Mouse (Mus musculus) cortical plate, adult 2 months (tissue): ENCODE measurements around the gene Siah3. TPM values are rescaled to one million over a fixed set of nuclear protein-coding genes. Genes with fewer than 3 reads are reported as not detected.

Source experiments
- H3K27ac ChIP-seq: fragments of 200-500 bp; 2 replicates; pipeline ENCODE4 v1.5.1; 2012; ENCODE audit warnings: low read length, control low read depth, inconsistent platforms; ENCODE audit not compliant: insufficient read depth
- H3K4me1 ChIP-seq: fragments of 200-500 bp; 2 replicates; pipeline ENCODE4 v1.6.1; 2011; ENCODE audit warnings: low read length; ENCODE audit not compliant: control insufficient read depth, insufficient read depth
- H3K4me3 ChIP-seq: fragments of 200-500 bp; 2 replicates; pipeline ENCODE4 v1.5.1; 2011; ENCODE audit warnings: mild to moderate bottlenecking, low read length, control low read depth; ENCODE audit not compliant: insufficient read depth
- CTCF ChIP-seq: fragments of 200-500 bp; IDR thresholded peaks from 2 replicates; pipeline ENCODE4 v1.5.1; 2011; ENCODE audit warnings: mild to moderate bottlenecking, control low read depth, low read length; ENCODE audit not compliant: insufficient read depth; ENCODE audit errors: extremely low read depth
- POLR2A ChIP-seq: fragments of 200-500 bp; IDR thresholded peaks from 2 replicates; pipeline ENCODE4 v1.6.1; 2011; ENCODE audit warnings: mild to moderate bottlenecking, low read length, control low read depth; ENCODE audit not compliant: insufficient read depth; ENCODE audit errors: extremely low read depth
- polyA plus RNA-seq: library from polyadenylated mRNA; depleted of rRNA; stranded (reverse); fragments of >200 nt; gene quantifications from 2 replicates; pipeline ENCODE4 v1.2.3, GENCODE M21; 2012

The Siah3 gene
- polyA plus RNA-seq, 1 experiment: 4.1 TPM

- Histone ChIP-seq H3K4me1 (peaks cover 1% of the 10 kb centered on the region; the same call in 1 of the 2 replicates), H3K4me3 (no peak overlapping the region), H3K27ac (no peak overlapping the region)
- no peak for TF ChIP-seq CTCF
- no peak for TF ChIP-seq POLR2A
These were observed 32.1 kb downstream of the Siah3 start for GRCm38 (mm10) chr14:75487932-75488331.

DNA sequence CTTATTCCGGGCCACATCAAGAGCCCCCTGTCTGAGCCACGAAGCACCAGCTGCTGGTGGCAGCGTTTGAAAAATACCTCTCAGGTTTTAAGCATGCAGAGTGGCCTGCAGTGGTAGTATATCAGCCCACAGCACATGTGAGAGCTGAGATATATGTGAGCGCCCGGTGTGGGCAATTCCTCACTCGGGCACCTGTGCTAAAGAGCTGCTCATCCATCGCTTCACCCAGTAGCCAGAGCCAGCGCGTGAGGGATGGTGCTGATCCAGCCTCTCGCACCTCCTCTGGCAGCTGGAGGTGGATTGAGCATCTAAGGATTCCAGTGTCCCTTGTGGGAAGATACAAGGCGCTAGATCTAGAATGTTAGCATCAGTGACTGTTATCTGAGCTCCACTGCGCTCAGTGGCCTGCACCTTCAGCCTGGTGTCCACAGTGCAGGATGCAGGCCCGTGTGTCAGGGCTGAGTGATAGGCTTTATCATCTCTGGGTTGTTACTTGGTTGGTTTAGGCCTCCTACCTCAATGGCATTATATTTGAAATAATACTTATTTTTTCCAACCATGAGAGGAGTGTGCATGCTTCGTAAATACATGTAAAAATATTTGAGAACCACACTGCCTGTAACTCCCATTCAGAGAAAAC lies 37.9 kb downstream of the Siah3 start:
- peaks cover 1% of the 10 kb centered on the region; the same call in 1 of the 2 replicates for H3K4me1 ChIP-seq
- no peak overlapping the region for H3K27ac ChIP-seq
- no peak for TF ChIP-seq CTCF
- TF ChIP-seq POLR2A: no peak
- H3K4me3 ChIP-seq: no peak overlapping the region

DNA sequence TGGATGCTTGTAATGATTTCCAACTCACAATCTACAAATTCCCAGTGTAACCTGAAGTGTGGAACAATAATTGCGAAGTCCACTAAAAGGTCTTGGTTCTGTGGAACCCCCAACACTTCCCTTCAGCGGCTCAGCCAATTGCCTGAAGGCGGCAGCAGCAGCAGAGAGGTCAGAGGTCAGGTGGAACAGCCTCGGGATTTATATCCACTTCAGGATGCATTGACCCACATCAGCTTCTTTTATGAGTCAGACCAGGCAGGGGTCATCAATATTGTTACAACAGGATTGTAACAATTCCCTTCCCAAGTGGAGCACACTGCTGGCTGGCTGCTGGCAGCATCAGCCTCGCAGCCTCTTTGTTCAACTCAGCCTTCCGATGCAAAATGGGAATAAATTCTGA lies 39.1 kb downstream of the Siah3 start:
- peaks cover 1% of the 10 kb centered on the region; the same call in 1 of the 2 replicates for H3K4me1 ChIP-seq
- H3K4me3 ChIP-seq: no peak overlapping the region
- no peak overlapping the region for H3K27ac ChIP-seq
- TF ChIP-seq CTCF (no peak), POLR2A (no peak)

- no peak for TF ChIP-seq POLR2A
- Histone ChIP-seq H3K4me3 (no peak overlapping the region), H3K4me1 (no peaks in the 10 kb centered on the region; the same call in 1 of the 2 replicates), H3K27ac (no peak overlapping the region)
These were observed 45.8 kb downstream of the Siah3 start for GRCm38 (mm10) chr14:75501501-75501990.

- TF ChIP-seq CTCF (no peak), POLR2A (no peak)
- no peak overlapping the region for H3K27ac ChIP-seq
- H3K4me1 ChIP-seq: no peaks in the 10 kb centered on the region; the same call in 1 of the 2 replicates
- no peak overlapping the region for H3K4me3 ChIP-seq
These were observed 46.7 kb downstream of the Siah3 start for GRCm38 (mm10) chr14:75502446-75502845.

- no peak overlapping the region for H3K4me3 ChIP-seq
- no peak overlapping the region for H3K27ac ChIP-seq
- no peaks in the 10 kb centered on the region; the same call in 1 of the 2 replicates for H3K4me1 ChIP-seq
- no peak for TF ChIP-seq POLR2A
- TF ChIP-seq CTCF: no peak
These were observed 48.5 kb downstream of the Siah3 start for GRCm38 (mm10) chr14:75504255-75504654.

DNA sequence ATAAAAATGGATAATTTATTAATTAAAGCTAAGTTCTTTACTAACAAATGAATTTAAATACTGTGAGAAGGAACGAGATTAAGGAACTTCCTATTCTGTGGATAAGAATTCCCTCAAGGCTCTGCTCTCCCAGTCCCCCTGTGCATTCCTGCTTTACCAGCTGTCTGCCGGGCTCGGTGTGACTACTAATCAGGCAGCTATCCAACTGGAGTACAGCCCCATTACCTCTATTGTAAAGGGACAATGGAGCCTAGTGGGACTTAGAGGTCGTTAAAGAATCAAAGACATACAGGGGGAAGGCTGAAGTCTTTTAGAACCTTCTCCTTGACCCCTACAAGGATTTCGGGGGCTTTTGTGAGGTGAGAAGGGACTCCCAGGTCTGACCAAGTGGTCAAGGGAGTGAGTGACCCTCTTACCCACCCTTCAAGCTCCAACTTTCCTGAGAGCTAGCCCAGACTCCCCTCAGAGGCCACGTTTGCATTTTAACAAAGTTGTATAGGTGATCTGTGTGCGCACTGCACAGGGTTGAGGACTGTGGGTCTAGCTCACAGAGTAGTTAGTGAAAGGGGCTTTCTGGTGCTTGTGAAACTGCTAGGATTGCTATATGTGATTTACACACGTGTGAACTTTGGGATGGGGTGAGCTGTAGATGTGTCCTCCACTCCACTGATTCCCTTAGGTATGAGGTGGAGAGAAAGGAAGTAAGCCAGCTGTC lies 49.5 kb downstream of the Siah3 start:
- Histone ChIP-seq H3K27ac (no peak overlapping the region), H3K4me3 (no peak overlapping the region), H3K4me1 (no peaks in the 10 kb centered on the region; the same call in 1 of the 2 replicates)
- no peak for TF ChIP-seq POLR2A
- no peak for TF ChIP-seq CTCF

DNA sequence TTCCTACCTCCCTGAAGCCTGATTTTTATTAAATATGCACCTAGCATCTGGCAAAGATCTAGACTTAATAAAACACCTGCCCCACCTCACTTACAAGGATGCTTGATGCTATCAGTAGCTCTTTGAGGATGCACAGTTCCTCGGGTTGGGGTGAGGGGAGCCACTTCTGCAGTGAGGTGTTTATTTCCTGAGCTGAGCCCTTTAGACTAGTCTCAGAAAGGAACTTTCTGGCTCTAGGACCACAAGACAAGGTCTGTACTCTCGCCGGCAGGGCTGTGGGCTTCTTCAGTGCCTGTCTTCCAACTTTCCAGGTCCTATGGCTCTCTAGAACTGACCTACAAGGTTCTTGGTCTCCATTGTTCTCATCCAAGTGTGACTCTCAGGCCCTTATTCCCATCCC lies 50.5 kb downstream of the Siah3 start:
- no peak for TF ChIP-seq POLR2A
- no peak for TF ChIP-seq CTCF
- Histone ChIP-seq H3K4me3 (no peak overlapping the region), H3K27ac (no peak overlapping the region), H3K4me1 (no peaks in the 10 kb centered on the region; the same call in 1 of the 2 replicates)

GRCm38 (mm10) chr14:75510125-75510524 lies 54.3 kb downstream of the Siah3 start:
- H3K27ac ChIP-seq: no peak overlapping the region
- TF ChIP-seq CTCF: no peak
- TF ChIP-seq POLR2A: no peak
- peaks cover 2% of the 10 kb centered on the region; the same call in 1 of the 2 replicates for H3K4me1 ChIP-seq
- H3K4me3 ChIP-seq: no peak overlapping the region

DNA sequence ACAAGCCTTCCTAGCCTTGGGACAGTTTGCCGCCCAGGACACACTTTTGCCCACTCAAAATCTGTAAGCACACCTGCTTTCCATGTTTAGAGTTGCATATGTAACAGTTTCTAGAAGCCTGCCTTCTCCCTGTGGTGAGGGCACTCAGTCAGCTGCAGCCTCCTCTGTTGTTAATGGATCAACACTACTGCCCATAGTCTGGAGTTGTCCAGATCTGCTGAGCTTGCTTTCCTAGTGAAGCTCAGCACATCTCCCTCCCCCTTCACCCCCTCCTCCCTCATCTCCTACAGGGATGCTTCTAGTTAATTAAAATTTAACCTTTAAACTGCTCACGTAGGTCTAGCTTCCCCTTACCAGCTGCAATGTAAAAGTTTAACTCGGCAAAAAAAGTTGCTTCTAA lies 57.2 kb downstream of the Siah3 start:
- Histone ChIP-seq H3K4me3 (no peak overlapping the region), H3K27ac (no peak overlapping the region), H3K4me1 (peaks cover 2% of the 10 kb centered on the region; the same call in 1 of the 2 replicates)
- no peak for TF ChIP-seq POLR2A
- no peak for TF ChIP-seq CTCF
